Mouse (Mus musculus): ENCODE results near the gene Fam49a. TPM values are rescaled to one million over a fixed set of nuclear protein-coding genes. Genes with fewer than 3 reads are reported as not detected.

The Fam49a gene
- polyA plus RNA-seq, 1 experiment from 2014 or later, result 6.8 TPM

DNA sequence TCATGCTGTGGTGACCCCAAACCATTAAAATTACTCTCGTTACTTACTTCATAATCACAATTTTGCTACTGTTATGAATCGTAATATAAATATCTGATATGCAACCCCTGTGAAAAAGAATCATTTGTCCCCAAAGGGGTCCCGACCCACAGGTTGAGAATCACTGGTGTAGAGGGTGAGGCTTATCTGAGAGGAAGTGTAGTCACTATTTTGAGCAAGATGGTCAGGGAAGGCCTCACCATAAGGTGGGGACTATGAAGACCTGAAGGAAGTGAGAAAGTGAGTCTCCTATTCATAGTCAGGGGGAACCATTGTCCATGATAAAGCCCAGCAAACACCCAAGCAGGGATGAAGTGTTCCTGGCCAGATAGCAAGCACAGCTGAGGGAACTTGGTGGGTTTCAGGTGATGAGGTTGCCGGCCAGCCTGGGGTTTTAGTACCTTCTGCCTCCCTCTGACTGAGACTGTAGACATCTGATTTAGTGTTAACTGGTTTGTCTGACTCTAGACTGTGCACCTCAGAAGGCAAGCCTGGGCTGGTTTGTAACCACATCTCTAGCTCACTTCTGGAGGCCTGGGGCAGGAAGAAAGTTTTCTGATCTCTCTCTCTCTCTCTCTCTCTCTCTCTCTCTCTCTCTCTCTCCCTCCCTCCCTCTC lies 13.3 kb downstream of the Fam49a start:
- Histone ChIP-seq H3K4me1 (no peaks in the 10 kb centered on the region), H3K27me3 (no peaks in the 10 kb centered on the region), H3K9me3 (replicated peaks) (no peaks in the 10 kb centered on the region), H3K4me2 (no peak overlapping the region), H3K36me3 (no peaks in the 10 kb centered on the region), H3K27ac (no peak overlapping the region), H3K9ac (no peak overlapping the region), H3K4me3 (replicated peaks) (no peak overlapping the region)
- ATAC-seq (replicated peaks; ENCODE audit: low FRiP score), result no peak
- 84% methylated on average over 4 of the region's 4 CpGs for WGBS

DNA sequence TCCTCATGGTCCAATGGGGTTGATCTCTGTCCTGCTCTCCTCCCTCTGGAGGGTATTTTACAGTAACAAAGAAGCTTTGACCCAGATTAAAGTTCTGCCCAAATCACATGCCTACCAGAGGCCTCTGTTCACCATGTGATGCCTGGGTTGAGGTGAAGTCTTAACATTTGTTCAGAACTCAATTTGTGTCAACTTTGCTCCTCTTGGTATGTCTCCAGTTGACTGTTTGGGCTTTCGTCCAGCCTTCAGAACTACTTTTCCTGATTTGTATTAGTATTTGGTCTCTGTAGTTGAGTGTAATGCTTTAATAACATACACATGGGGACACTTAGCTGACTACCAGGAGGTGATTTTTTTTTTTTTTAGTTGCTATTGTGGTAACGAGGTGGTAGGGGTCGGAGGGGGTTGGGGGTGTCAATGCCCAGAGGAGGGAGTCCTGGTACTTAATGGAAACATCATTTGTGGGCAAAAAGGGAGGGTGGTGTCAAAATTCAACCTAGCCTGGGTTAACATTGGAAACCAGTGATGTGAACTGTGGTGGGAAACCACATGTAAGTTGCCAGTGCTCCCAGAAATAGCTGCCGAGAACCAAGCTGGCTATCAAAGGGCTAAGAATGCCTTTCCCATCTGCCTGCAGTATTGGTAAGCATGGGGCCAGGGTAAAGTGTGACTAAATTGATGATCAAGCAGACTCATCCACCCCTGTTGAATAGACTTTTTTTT lies 16.0 kb downstream of the Fam49a start:
- no peak for ATAC-seq (replicated peaks; ENCODE audit: low FRiP score)
- Histone ChIP-seq H3K9me3 (replicated peaks) (no peaks in the 10 kb centered on the region), H3K4me2 (no peak overlapping the region), H3K36me3 (no peaks in the 10 kb centered on the region), H3K27me3 (no peaks in the 10 kb centered on the region), H3K27ac (no peak overlapping the region), H3K9ac (no peak overlapping the region), H3K4me3 (replicated peaks) (no peak overlapping the region), H3K4me1 (no peaks in the 10 kb centered on the region)
- 81% methylated on average over 4 of the region's 4 CpGs for WGBS

DNA sequence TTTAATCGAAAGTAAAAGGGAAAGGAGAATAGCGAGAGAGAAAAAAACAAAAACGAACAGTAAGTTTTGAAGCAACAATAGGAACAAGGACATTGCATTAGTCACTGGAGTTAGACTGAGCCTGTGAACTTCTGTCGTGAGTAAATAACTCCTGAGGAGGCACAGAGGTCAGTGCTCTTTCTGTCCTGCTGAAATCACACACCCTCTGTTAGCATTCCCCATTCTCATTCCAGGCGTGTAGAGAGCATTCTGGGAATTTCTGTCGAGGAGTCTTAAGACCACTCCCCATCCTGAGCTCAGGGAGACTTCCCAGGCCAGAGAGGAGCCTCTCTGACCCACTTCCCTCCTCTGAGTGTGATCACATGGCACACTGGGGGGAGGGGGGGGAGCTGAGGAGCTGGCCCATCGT lies 16.5 kb downstream of the Fam49a start:
- Histone ChIP-seq H3K36me3 (no peaks in the 10 kb centered on the region), H3K27ac (no peak overlapping the region), H3K4me3 (replicated peaks) (no peak overlapping the region), H3K4me1 (no peaks in the 10 kb centered on the region), H3K27me3 (no peaks in the 10 kb centered on the region), H3K4me2 (no peak overlapping the region), H3K9me3 (replicated peaks) (no peaks in the 10 kb centered on the region), H3K9ac (no peak overlapping the region)
- no peak for ATAC-seq (replicated peaks; ENCODE audit: low FRiP score)
- 66% methylated on average over 7 of the region's 7 CpGs for WGBS

DNA sequence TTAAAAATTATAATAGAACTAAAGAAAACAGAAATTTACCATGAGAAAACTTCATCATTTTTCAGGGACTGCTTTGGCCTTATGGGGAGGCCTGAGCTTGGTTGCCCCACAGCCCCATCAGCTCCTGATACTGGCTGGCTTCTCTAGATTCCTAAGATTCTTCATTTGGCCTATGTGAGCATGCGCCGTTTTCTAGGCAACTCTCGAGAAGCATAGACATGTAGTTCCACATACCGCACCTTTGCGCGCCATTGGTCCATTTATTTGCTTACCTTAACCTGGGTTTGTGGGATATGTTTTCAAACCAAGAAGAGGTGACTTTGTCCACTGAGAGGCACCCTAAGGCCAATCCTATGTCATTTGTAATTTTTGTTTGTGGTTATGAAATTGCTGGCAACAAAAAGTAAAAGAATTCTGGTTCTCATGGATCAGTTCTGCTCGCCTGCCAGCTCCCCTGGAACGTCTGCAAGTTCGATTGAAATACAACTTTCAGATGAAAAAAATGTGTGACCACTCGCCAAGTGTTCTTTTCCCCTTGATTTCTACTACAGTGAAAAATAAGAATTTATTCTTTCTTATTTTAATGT lies 21.9 kb downstream of the Fam49a start:
- H3K9ac ChIP-seq, result no peak overlapping the region
- H3K27me3 ChIP-seq, result no peaks in the 10 kb centered on the region
- no peak overlapping the region for H3K4me3 ChIP-seq (replicated peaks)
- no peaks in the 10 kb centered on the region for H3K9me3 ChIP-seq (replicated peaks)
- H3K36me3 ChIP-seq, result no peaks in the 10 kb centered on the region
- no peak overlapping the region for H3K4me2 ChIP-seq
- ATAC-seq (replicated peaks; ENCODE audit: low FRiP score), result no peak
- peaks cover 5% of the 10 kb centered on the region; the same call in 1 of the 2 replicates for H3K4me1 ChIP-seq
- H3K27ac ChIP-seq, result no peak overlapping the region
- WGBS, result 87% methylated on average over 10 of the region's 10 CpGs

DNA sequence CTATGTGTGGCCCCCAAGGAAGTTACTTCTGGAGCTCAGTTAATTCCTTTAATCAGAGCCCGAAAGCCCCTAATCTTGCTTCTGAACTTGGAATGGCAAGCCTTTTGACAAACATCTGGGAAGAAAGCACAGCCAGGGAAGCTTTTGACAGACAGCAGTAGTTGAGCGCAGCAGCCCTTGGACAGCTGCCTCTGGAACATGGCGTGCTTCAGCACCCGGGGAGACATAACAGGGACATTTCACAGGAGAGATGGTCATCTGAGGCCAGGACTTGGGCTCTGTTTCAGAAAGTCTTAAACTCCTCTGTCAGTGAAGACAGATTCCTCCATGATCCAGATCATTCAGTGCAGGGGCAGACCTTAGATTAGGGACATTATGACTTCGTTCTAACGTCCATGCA lies 22.6 kb downstream of the Fam49a start:
- 77% methylated on average over 6 of the region's 6 CpGs for WGBS
- H3K4me1 ChIP-seq, result peaks cover 5% of the 10 kb centered on the region; the same call in 1 of the 2 replicates
- no peak overlapping the region for H3K4me2 ChIP-seq
- H3K9ac ChIP-seq, result no peak overlapping the region
- ATAC-seq (replicated peaks; ENCODE audit: low FRiP score), result no peak
- H3K9me3 ChIP-seq (replicated peaks), result no peaks in the 10 kb centered on the region
- no peak overlapping the region for H3K4me3 ChIP-seq (replicated peaks)
- no peaks in the 10 kb centered on the region for H3K36me3 ChIP-seq
- no peak overlapping the region for H3K27ac ChIP-seq
- no peaks in the 10 kb centered on the region for H3K27me3 ChIP-seq

DNA sequence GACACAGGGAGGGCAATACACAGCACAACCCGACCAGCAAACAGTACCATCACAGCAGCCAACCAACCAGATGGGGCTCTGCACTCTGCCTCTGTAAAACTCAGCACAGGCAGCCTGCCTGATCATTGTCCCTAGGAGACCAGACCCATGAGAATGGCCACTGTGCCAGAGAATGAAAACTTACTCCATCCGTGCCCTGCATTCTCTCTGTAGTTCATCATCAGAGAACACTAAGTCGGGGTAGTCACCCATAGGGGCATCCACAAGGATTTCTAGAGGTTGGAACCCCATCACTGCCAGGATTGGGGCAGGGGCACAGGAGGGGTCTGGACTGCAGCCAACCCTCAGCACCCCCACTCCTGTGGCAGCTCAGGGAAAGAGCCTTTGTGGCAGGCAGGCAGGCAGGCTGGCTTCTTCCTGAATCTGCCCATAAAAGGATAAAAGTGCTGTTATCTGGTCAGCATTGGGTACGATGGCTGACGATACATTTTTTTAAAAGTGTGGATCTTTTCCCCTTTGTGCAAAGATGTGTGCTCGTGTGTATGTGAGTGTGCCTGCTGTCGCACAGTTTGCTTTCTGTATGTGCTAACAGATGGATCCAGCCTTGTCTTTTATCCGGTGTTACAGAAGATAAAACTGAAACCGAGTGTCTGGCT lies 25.3 kb downstream of the Fam49a start:
- no peak overlapping the region for H3K9ac ChIP-seq
- WGBS, result 39% methylated on average over 9 of the region's 9 CpGs

DNA sequence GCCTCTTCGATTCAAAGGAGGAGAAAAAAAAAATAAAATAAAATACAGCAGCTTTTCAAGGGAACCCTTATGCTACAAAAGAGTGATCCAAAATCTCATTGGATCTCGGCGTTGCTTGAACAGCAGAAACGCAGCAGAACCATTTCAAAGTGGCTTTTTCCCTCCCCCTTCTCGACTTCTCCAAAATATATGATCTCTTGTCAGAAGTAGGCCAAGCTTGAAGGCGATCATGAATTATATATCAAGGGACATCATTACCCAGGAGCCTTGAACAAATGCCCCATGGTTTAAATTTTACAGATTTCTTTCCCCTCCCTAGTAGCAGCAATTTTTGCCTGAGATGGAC lies 25.8 kb downstream of the Fam49a start:
- peaks cover 5% of the 10 kb centered on the region; the same call in 1 of the 2 replicates for H3K4me1 ChIP-seq
- no peak overlapping the region for H3K27ac ChIP-seq
- H3K4me3 ChIP-seq (replicated peaks), result 0 out of 2 replicates have a peak overlapping the region, but pooled peaks have one; percentile 14
- no peaks in the 10 kb centered on the region for H3K9me3 ChIP-seq (replicated peaks)
- H3K9ac ChIP-seq, result no peak overlapping the region
- no peak for ATAC-seq (replicated peaks; ENCODE audit: low FRiP score)
- no peaks in the 10 kb centered on the region for H3K27me3 ChIP-seq
- WGBS, result 34% methylated on average over 6 of the region's 6 CpGs
- no peaks in the 10 kb centered on the region for H3K36me3 ChIP-seq
- H3K4me2 ChIP-seq, result peak overlapping the region; percentile 33

More for the DNA sequence above, 25.3 kb downstream of the Fam49a start:
- no peaks in the 10 kb centered on the region for H3K27me3 ChIP-seq
- peaks cover 5% of the 10 kb centered on the region; the same call in 1 of the 2 replicates for H3K4me1 ChIP-seq
- H3K36me3 ChIP-seq, result no peaks in the 10 kb centered on the region
- no peaks in the 10 kb centered on the region for H3K9me3 ChIP-seq (replicated peaks)
- ATAC-seq (replicated peaks; ENCODE audit: low FRiP score), result no peak
- 0 out of 2 replicates have a peak overlapping the region, but pooled peaks have one; percentile 14 for H3K4me3 ChIP-seq (replicated peaks)
- peak overlapping the region; percentile 33 for H3K4me2 ChIP-seq
- H3K27ac ChIP-seq, result peak overlapping the region; percentile 54

DNA sequence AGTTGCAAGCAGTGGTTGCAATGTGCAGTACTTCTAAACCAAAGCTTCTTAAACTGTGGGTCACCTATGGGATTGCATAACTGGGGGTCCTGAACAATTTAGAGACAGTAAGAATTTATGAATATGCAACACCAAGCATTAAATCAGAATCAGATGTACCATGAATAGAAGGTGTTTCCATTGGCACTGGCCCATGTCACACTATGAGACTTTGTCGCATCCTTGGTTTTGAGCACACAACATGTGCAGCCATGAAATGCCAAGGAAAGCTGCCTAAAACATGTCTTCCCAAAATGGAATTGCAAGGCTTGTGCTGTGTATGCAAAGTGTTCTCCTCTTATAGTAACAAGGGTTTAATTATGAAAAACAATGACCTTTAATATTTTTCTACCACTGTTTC lies 26.6 kb downstream of the Fam49a start:
- ATAC-seq (replicated peaks; ENCODE audit: low FRiP score), result no peak
- Histone ChIP-seq H3K4me3 (replicated peaks) (no peak overlapping the region), H3K9ac (no peak overlapping the region), H3K36me3 (no peaks in the 10 kb centered on the region), H3K4me2 (no peak overlapping the region), H3K27me3 (no peaks in the 10 kb centered on the region), H3K9me3 (replicated peaks) (no peaks in the 10 kb centered on the region), H3K27ac (no peak overlapping the region), H3K4me1 (peaks cover 5% of the 10 kb centered on the region; the same call in 1 of the 2 replicates)
- WGBS, result 90% methylated on average over 1 of the region's 1 CpGs

DNA sequence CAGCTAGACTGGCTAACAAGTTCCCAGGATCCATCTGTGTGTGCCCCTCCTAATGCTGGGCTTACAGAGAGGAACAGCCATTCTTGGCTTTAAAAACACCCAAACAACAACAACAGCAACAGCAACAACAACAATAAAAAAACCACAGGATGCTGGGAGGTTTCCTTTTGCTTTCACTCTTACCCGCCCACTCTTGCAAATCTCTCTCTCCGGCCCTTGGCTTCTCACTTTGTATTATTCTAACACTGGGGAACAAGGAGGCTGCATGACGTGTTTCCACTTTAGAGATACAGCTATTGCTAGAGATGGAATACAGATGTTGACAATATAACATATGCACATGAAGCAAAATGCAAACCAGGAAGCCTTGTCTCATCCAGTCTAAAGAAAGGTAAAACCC lies 27.7 kb downstream of the Fam49a start:
- peaks cover 5% of the 10 kb centered on the region; the same call in 1 of the 2 replicates for H3K4me1 ChIP-seq
- no peak for ATAC-seq (replicated peaks; ENCODE audit: low FRiP score)
- WGBS, result 69% methylated on average over 3 of the region's 3 CpGs

DNA sequence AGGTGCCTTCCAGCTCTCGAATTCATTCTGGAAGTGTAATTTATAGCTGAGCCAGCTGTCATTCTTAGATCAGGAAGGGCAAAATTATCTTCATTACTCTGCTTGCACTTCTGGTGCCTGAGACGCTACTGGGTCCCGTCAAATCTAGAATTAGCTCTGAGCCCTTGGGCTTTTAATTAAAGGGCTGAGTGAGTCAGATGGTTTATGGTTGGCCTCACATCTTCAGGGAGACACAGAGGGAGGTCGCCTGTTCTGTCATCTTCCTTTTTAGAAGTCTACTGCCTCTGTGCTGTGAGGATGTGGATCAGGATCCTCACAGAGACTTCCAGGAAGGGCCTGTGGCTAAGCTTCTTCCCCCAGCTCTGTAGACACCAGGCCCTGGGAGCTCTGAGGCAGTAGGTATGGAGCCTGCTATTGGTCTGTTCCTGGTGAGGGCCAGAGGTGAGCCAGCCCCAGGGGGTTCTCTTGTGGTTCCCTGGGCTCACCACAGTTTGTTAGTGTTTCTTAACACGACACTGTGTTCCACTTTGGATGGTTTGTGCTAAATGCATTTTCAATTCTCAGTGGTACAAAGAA lies 30.2 kb downstream of the Fam49a start:
- Histone ChIP-seq H3K27ac (no peak overlapping the region), H3K9me3 (replicated peaks) (no peaks in the 10 kb centered on the region), H3K9ac (no peak overlapping the region), H3K4me1 (peaks cover 2% of the 10 kb centered on the region; the same call in 1 of the 2 replicates), H3K4me2 (no peak overlapping the region), H3K36me3 (no peaks in the 10 kb centered on the region), H3K27me3 (no peaks in the 10 kb centered on the region), H3K4me3 (replicated peaks) (no peak overlapping the region)
- ATAC-seq (replicated peaks; ENCODE audit: low FRiP score), result no peak
- WGBS, result 36% methylated on average over 5 of the region's 5 CpGs

More for the DNA sequence above, 27.7 kb downstream of the Fam49a start:
- Histone ChIP-seq H3K4me3 (replicated peaks) (no peak overlapping the region), H3K27ac (no peak overlapping the region), H3K9ac (no peak overlapping the region), H3K4me2 (no peak overlapping the region), H3K36me3 (no peaks in the 10 kb centered on the region), H3K27me3 (no peaks in the 10 kb centered on the region), H3K9me3 (replicated peaks) (no peaks in the 10 kb centered on the region)

DNA sequence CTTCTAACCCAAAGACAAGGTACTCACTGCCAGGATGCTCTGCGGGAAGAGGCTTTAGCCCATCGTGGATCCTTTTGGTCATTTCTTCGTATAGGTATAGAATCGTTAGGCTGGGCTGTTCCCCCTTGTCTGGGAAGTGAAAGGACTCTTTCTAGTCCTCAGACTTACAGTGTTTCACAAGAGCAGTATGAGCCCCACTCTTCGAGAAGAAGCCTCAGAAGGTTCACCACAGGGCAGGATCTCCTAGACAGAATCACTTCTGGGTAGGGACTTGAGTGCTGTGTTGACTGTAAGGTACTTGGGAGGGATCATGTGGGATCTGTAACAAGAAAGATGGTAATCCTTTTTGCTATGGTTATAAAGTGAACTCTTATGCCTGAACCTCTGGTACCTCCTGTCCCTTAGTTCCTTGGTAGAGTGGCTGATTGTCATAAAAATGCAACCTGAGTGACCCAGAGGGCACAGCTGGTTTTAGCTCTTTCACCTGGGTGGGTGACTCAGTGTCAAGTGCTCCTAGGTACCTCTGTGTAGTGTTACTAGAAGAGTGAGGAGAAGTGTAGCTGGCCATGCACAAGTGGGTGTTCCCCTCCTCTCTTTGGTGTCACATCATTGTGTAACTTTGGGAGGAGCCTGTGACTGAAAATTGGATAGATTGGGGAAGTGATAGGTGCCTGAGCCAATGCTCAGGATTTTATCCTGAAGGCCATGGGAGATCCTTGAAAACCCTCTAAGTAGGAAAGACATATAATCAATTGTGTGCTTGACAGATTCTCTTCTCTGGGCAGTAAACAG lies 32.6 kb downstream of the Fam49a start:
- Histone ChIP-seq H3K4me2 (no peak overlapping the region), H3K4me1 (0 out of 2 replicates have a peak, but pooled peaks cover 4% of the 10 kb centered on the region), H3K27me3 (no peaks in the 10 kb centered on the region), H3K9me3 (replicated peaks) (no peaks in the 10 kb centered on the region), H3K27ac (no peak overlapping the region), H3K9ac (no peak overlapping the region), H3K36me3 (no peaks in the 10 kb centered on the region), H3K4me3 (replicated peaks) (no peak overlapping the region)
- no peak for ATAC-seq (replicated peaks; ENCODE audit: low FRiP score)
- WGBS, result 93% methylated on average over 5 of the region's 5 CpGs

Data from kidney, embryonic 15.5 days (tissue).